Mouse (Mus musculus) kidney, adult 2 months (tissue): ENCODE results near the gene Anp32e.

Source experiments
- CTCF ChIP-seq: fragments of 200-500 bp; conservative IDR thresholded peaks from 2 replicates; pipeline ENCODE4 v1.5.1; 2011; ENCODE audit warnings: low read depth, mild to moderate bottlenecking, control low read depth, low read length, moderate library complexity, mixed read lengths; ENCODE audit not compliant: insufficient read depth, insufficient read length
- POLR2A ChIP-seq: fragments of 200-500 bp; IDR thresholded peaks from one replicate; pipeline ENCODE4 v1.6.1; 2011; ENCODE audit warnings: low read depth, low read length, control low read depth

- TF ChIP-seq POLR2A (no peak), CTCF (no peak)
Observed at GRCm38 (mm10) chr3:95990413-95990941, 61.4 kb downstream of the Anp32e start.
